Mouse (Mus musculus) embryonic facial prominence, embryonic 13.5 days (tissue): ENCODE data around the gene Cyp8b1. TPM values are rescaled to one million over a fixed set of nuclear protein-coding genes. Genes with fewer than 3 reads are reported as not detected.

Experiments
- ATAC-seq: fragments of 200-750 bp; cut with Nextera tagmentation; 2 replicates; pipeline ENCODE4 v1.8.0; 2017; ENCODE audit warnings: low read depth; ENCODE audit not compliant: insufficient number of reproducible peaks, insufficient read depth, low FRiP score, low TSS enrichment
- H3K27ac ChIP-seq: fragments of 300-500 bp; sonication (generic); 2 replicates; pipeline ENCODE4 v1.5.1; 2015; ENCODE audit warnings: moderate library complexity, mild to moderate bottlenecking, inconsistent platforms
- H3K27me3 ChIP-seq: fragments of 300-500 bp; sonication (generic); 2 replicates; pipeline ENCODE4 v1.6.1; 2015; ENCODE audit warnings: mild to moderate bottlenecking, inconsistent platforms
- H3K36me3 ChIP-seq: fragments of 300-500 bp; sonication (generic); 2 replicates; pipeline ENCODE4 v1.6.1; 2015; ENCODE audit warnings: mild to moderate bottlenecking, inconsistent platforms
- H3K4me1 ChIP-seq: fragments of 300-500 bp; sonication (generic); 2 replicates; pipeline ENCODE4 v1.6.1; 2015; ENCODE audit warnings: inconsistent platforms
- H3K4me2 ChIP-seq: fragments of 300-500 bp; sonication (generic); 2 replicates; pipeline ENCODE4 v1.6.1; 2015; ENCODE audit warnings: moderate library complexity, mild to moderate bottlenecking, inconsistent platforms
- H3K4me3 ChIP-seq: fragments of 300-500 bp; sonication (generic); 2 replicates; pipeline ENCODE4 v1.5.1; 2015; ENCODE audit warnings: mild to moderate bottlenecking, inconsistent platforms
- H3K9ac ChIP-seq: fragments of 300-500 bp; sonication (generic); 2 replicates; pipeline ENCODE4 v1.6.1; 2015; ENCODE audit warnings: mild to moderate bottlenecking, inconsistent platforms
- H3K9me3 ChIP-seq: fragments of 300-500 bp; sonication (generic); 2 replicates; pipeline ENCODE4 v1.6.1; 2016; ENCODE audit warnings: inconsistent platforms
- WGBS: fragments of 180-500 bp; shearing (Covaris S2); methylation state at CpG from one replicate; pipeline ENCODE4 v1.1.7; 2015; ENCODE audit warnings: mixed read lengths; 5-methylcytosine and 5-hydroxymethylcytosine counted together
- polyA plus RNA-seq: library from polyadenylated mRNA; unstranded; fragments of >200 nt; fragmentation: Nextera tagmentation; extraction: Ambion mirVana; gene quantifications from 2 replicates; pipeline ENCODE4 v1.2.1, GENCODE M21; 2015

The Cyp8b1 gene
- polyA plus RNA-seq, 1 experiment from 2014 or later, result not detected

- Histone ChIP-seq H3K4me2 (peak overlapping the region; percentile 38; the same call in 1 of the 2 replicates), H3K4me1 (0 out of 2 replicates have a peak, but pooled peaks cover 3% of the 10 kb centered on the region), H3K4me3 (no peak overlapping the region), H3K27ac (no peak overlapping the region), H3K36me3 (no peaks in the 10 kb centered on the region), H3K9ac (no peak overlapping the region), H3K27me3 (no peaks in the 10 kb centered on the region), H3K9me3 (no peaks in the 10 kb centered on the region)
- no peak for ATAC-seq
- WGBS, result 71% methylated on average over 6 of the region's 6 CpGs
Measured at GRCm38 (mm10) chr9:121881301-121881700, 34.8 kb downstream of the Cyp8b1 start.

GRCm38 (mm10) chr9:121880840-121881239 lies 35.3 kb downstream of the Cyp8b1 start:
- Histone ChIP-seq H3K9me3 (no peaks in the 10 kb centered on the region), H3K4me3 (no peak overlapping the region), H3K4me2 (peak overlapping the region; percentile 38), H3K27me3 (no peaks in the 10 kb centered on the region), H3K27ac (no peak overlapping the region), H3K4me1 (0 out of 2 replicates have a peak, but pooled peaks cover 3% of the 10 kb centered on the region), H3K36me3 (no peaks in the 10 kb centered on the region), H3K9ac (no peak overlapping the region)
- no peak for ATAC-seq
- 29% methylated on average over 14 of the region's 14 CpGs for WGBS

- 0 out of 2 replicates have a peak overlapping the region, but pooled peaks have one; percentile 28 for H3K9ac ChIP-seq
- H3K36me3 ChIP-seq, result no peaks in the 10 kb centered on the region
- H3K4me2 ChIP-seq, result no peak overlapping the region
- no peak for ATAC-seq
- no peaks in the 10 kb centered on the region for H3K9me3 ChIP-seq
- 18% methylated on average over 3 of the region's 3 CpGs for WGBS
- H3K4me1 ChIP-seq, result 0 out of 2 replicates have a peak, but pooled peaks cover 3% of the 10 kb centered on the region
- no peaks in the 10 kb centered on the region for H3K27me3 ChIP-seq
- H3K27ac ChIP-seq, result no peak overlapping the region
- no peak overlapping the region for H3K4me3 ChIP-seq
Measured at GRCm38 (mm10) chr9:121877052-121877740, 38.9 kb downstream of the Cyp8b1 start.

GRCm38 (mm10) chr9:121873578-121873977 lies 42.5 kb downstream of the Cyp8b1 start:
- no peaks in the 10 kb centered on the region for H3K36me3 ChIP-seq

GRCm38 (mm10) chr9:121872062-121872683 lies 43.9 kb downstream of the Cyp8b1 start:
- Histone ChIP-seq H3K27me3 (no peaks in the 10 kb centered on the region), H3K27ac (no peak overlapping the region), H3K4me3 (no peak overlapping the region), H3K4me1 (no peaks in the 10 kb centered on the region), H3K36me3 (no peaks in the 10 kb centered on the region), H3K4me2 (no peak overlapping the region), H3K9me3 (no peaks in the 10 kb centered on the region), H3K9ac (no peak overlapping the region)
- no peak for ATAC-seq
- 83% methylated on average over 2 of the region's 2 CpGs for WGBS

More at GRCm38 (mm10) chr9:121873578-121873977, 42.5 kb downstream of the Cyp8b1 start:
- no peak overlapping the region for H3K4me2 ChIP-seq
- no peaks in the 10 kb centered on the region for H3K9me3 ChIP-seq
- no peaks in the 10 kb centered on the region for H3K4me1 ChIP-seq
- no peak for ATAC-seq
- no peak overlapping the region for H3K4me3 ChIP-seq
- no peaks in the 10 kb centered on the region for H3K27me3 ChIP-seq
- no peak overlapping the region for H3K27ac ChIP-seq
- H3K9ac ChIP-seq, result no peak overlapping the region

- Histone ChIP-seq H3K4me2 (no peak overlapping the region), H3K27ac (no peak overlapping the region), H3K27me3 (no peaks in the 10 kb centered on the region), H3K9me3 (no peaks in the 10 kb centered on the region), H3K36me3 (no peaks in the 10 kb centered on the region), H3K4me1 (no peaks in the 10 kb centered on the region), H3K4me3 (no peak overlapping the region), H3K9ac (no peak overlapping the region)
- ATAC-seq, result no peak
- 52% methylated on average over 4 of the region's 4 CpGs for WGBS
Measured at GRCm38 (mm10) chr9:121869973-121870515, 46.1 kb downstream of the Cyp8b1 start.

GRCm38 (mm10) chr9:121869432-121869831 lies 46.7 kb downstream of the Cyp8b1 start:
- WGBS, result 80% methylated on average over 5 of the region's 5 CpGs
- Histone ChIP-seq H3K27me3 (no peaks in the 10 kb centered on the region), H3K4me1 (no peaks in the 10 kb centered on the region), H3K4me2 (no peak overlapping the region), H3K9me3 (no peaks in the 10 kb centered on the region), H3K36me3 (no peaks in the 10 kb centered on the region), H3K27ac (no peak overlapping the region), H3K4me3 (no peak overlapping the region), H3K9ac (no peak overlapping the region)
- ATAC-seq, result no peak

GRCm38 (mm10) chr9:121868236-121868635 lies 47.9 kb downstream of the Cyp8b1 start:
- H3K27me3 ChIP-seq, result no peaks in the 10 kb centered on the region
- H3K4me3 ChIP-seq, result no peak overlapping the region
- no peaks in the 10 kb centered on the region for H3K36me3 ChIP-seq
- H3K4me1 ChIP-seq, result no peaks in the 10 kb centered on the region
- 85% methylated on average over 6 of the region's 6 CpGs for WGBS
- H3K9me3 ChIP-seq, result no peaks in the 10 kb centered on the region
- no peak for ATAC-seq
- no peak overlapping the region for H3K9ac ChIP-seq
- no peak overlapping the region for H3K4me2 ChIP-seq
- no peak overlapping the region for H3K27ac ChIP-seq

- Histone ChIP-seq H3K27me3 (no peaks in the 10 kb centered on the region), H3K4me1 (no peaks in the 10 kb centered on the region), H3K9ac (no peak overlapping the region), H3K27ac (no peak overlapping the region), H3K36me3 (no peaks in the 10 kb centered on the region), H3K4me2 (no peak overlapping the region), H3K4me3 (no peak overlapping the region), H3K9me3 (no peaks in the 10 kb centered on the region)
- 90% methylated on average over 6 of the region's 6 CpGs for WGBS
- ATAC-seq, result no peak
Measured at GRCm38 (mm10) chr9:121867632-121868031, 48.5 kb downstream of the Cyp8b1 start.

GRCm38 (mm10) chr9:121865425-121866008 lies 50.6 kb downstream of the Cyp8b1 start:
- Histone ChIP-seq H3K4me1 (no peaks in the 10 kb centered on the region), H3K27me3 (no peaks in the 10 kb centered on the region), H3K36me3 (no peaks in the 10 kb centered on the region), H3K4me3 (no peak overlapping the region), H3K9me3 (no peaks in the 10 kb centered on the region), H3K9ac (no peak overlapping the region), H3K27ac (no peak overlapping the region), H3K4me2 (no peak overlapping the region)
- ATAC-seq, result no peak
- 43% methylated on average over 3 of the region's 3 CpGs for WGBS

GRCm38 (mm10) chr9:121864837-121865236 lies 51.3 kb downstream of the Cyp8b1 start:
- Histone ChIP-seq H3K4me3 (no peak overlapping the region), H3K27ac (no peak overlapping the region), H3K9ac (no peak overlapping the region), H3K27me3 (no peaks in the 10 kb centered on the region), H3K36me3 (no peaks in the 10 kb centered on the region), H3K4me1 (no peaks in the 10 kb centered on the region), H3K4me2 (no peak overlapping the region), H3K9me3 (no peaks in the 10 kb centered on the region)
- no peak for ATAC-seq
- 60% methylated on average over 4 of the region's 4 CpGs for WGBS
